In genomic region chr17:33981192-33981909, GRCm38 (mm10) we compare ENCODE assay signal across 8 mouse cellular contexts. TPM values are rescaled to one million over a fixed set of nuclear protein-coding genes. Genes with fewer than 3 reads are reported as not detected.
DNase-seq lines count a peak whose midpoint lies in the region; ATAC-seq and TF ChIP-seq lines count a peak whose summit lies in the region.
"Not testable (repeated sequence)": the region's sequence is repeated elsewhere in the genome, so short reads cannot be mapped to it uniquely, and the experiment has no call there.

No protein-coding gene starts in this region.

- not testable (repeated sequence) for H3K9me3 ChIP-seq in forebrain, embryonic 13.5 days (replicated peaks); heart, embryonic 16.5 days (replicated peaks; ENCODE audit: control insufficient read depth, low read length)

- not testable (repeated sequence) for H3K79me2 ChIP-seq in liver, adult 2 months (ENCODE audit: control insufficient read depth, insufficient read depth, low read length)

- H3K4me2 ChIP-seq in forebrain, embryonic 13.5 days, result peak overlapping the region; percentile 65
- H3K4me2 ChIP-seq in heart, embryonic 16.5 days (ENCODE audit: low read depth, low read length), result peak overlapping the region; percentile 75

- under 1% methylated on average over 27 of the region's 27 CpGs for WGBS in forebrain, embryonic 13.5 days
- WGBS in heart, embryonic 16.5 days, result under 1% methylated on average over 27 of the region's 27 CpGs
- under 1% methylated on average over 27 of the region's 27 CpGs for WGBS in liver, adult 2 months

- peak; percentile 96 for ATAC-seq in forebrain, embryonic 13.5 days
- ATAC-seq in heart, embryonic 16.5 days (replicated peaks; ENCODE audit: extremely low read depth, insufficient read depth, low FRiP score), result peak; percentile 94
- peak; percentile 68 for ATAC-seq in monocyte, adult 5-6 weeks (replicated peaks; ENCODE audit: insufficient number of reproducible peaks, low FRiP score, low TSS enrichment, poor library complexity, severe bottlenecking)

- peak overlapping the region; percentile 94 for H3K27ac ChIP-seq in forebrain, embryonic 13.5 days
- peak overlapping the region; percentile 86 for H3K27ac ChIP-seq in heart, embryonic 16.5 days (ENCODE audit: low read length)
- peak overlapping the region; percentile 69 for H3K27ac ChIP-seq in liver, adult 2 months (replicated peaks; ENCODE audit: insufficient read depth, low read depth, low read length)

- DNase-seq in CD4-positive, CD25-positive, alpha-beta regulatory T cell, adult 2 months (ENCODE audit: low read depth, low spot score), result peak; percentile 98
- DNase-seq in cerebellum, adult 11 months, result peak; percentile 87
- DNase-seq in kidney, postnatal 14 days, result peak; percentile 93
- peak; percentile 92 for DNase-seq in liver, adult 2 months (ENCODE audit: extremely low read depth, low read depth, low spot score)
- DNase-seq in spleen, postnatal 4 days (ENCODE audit: low spot score in 2 of 2), result peak; percentile 82 to 87

- H3K27me3 ChIP-seq in forebrain, embryonic 13.5 days, result peaks cover 45% of the 10 kb centered on the region
- H3K27me3 ChIP-seq in heart, embryonic 16.5 days (ENCODE audit: control insufficient read depth, insufficient read depth, low read length), result peaks cover 33% of the 10 kb centered on the region
- not testable (repeated sequence) for H3K27me3 ChIP-seq in liver, adult 2 months (ENCODE audit: control insufficient read depth, insufficient read depth, low read length)

- peaks cover 24% of the 10 kb centered on the region for H3K4me1 ChIP-seq in forebrain, embryonic 13.5 days
- peaks cover 16% of the 10 kb centered on the region for H3K4me1 ChIP-seq in heart, embryonic 16.5 days (ENCODE audit: control insufficient read depth, insufficient read depth, low read length)
- H3K4me1 ChIP-seq in liver, adult 2 months (ENCODE audit: control insufficient read depth, insufficient read depth, low read length), result peaks cover 17% of the 10 kb centered on the region

- 0 out of 2 replicates have a peak, but pooled peaks have one; percentile 14 for TF ChIP-seq POLR2A in liver, adult 2 months (IDR thresholded peaks at IDR 0.05; ENCODE audit: extremely low read depth, insufficient read depth, low read length)

- H3K4me3 ChIP-seq in forebrain, embryonic 13.5 days, result peak overlapping the region; percentile 55
- peak overlapping the region; percentile 62 for H3K4me3 ChIP-seq in heart, embryonic 16.5 days (ENCODE audit: low read length)
- peak overlapping the region; percentile 52 for H3K4me3 ChIP-seq in liver, adult 2 months (ENCODE audit: insufficient read depth, low read depth, low read length)

- H3K36me3 ChIP-seq in forebrain, embryonic 13.5 days (ENCODE audit: poor library complexity, severe bottlenecking); heart, embryonic 16.5 days (ENCODE audit: control insufficient read depth, insufficient read depth); liver, adult 2 months (ENCODE audit: control insufficient read depth, insufficient read depth, low read length): not testable (repeated sequence)

- TF ChIP-seq CTCF in liver, adult 2 months (IDR thresholded peaks at IDR 0.05; ENCODE audit: low read depth, low read length), result peak; percentile 51

- peak overlapping the region; percentile 75 for H3K9ac ChIP-seq in forebrain, embryonic 13.5 days
- peak overlapping the region; percentile 72 for H3K9ac ChIP-seq in heart, embryonic 16.5 days (ENCODE audit: low read length)
- H3K9ac ChIP-seq in liver, adult 2 months (ENCODE audit: low read depth, low read length), result peak overlapping the region; percentile 31

RNA-seq across cellular contexts. Expression of gene H2-K1, which starts 18.8 kb away (rescaled TPM):
- polyA plus RNA-seq in forebrain, embryonic 13.5 days (2015; fragmentation: Nextera tagmentation; extraction: Ambion mirVana), result 12.9 and 24.0 TPM in 2 replicates
- 66.0 and 100 TPM in 2 replicates for polyA plus RNA-seq in heart, embryonic 16.5 days (2015; fragmentation: Nextera tagmentation; extraction: Ambion mirVana)
- total RNA-seq in liver, adult 2 months (2014; rRNA removed), result 2,105 and 2,348 TPM in 2 replicates
- polyA plus RNA-seq in liver, adult 2 months (2012; rRNA removed), result 4,310 and 5,575 TPM in 2 replicates
- 3,712 to 3,894 TPM (median 3,837 TPM) in 3 replicates for total RNA-seq in monocyte, adult 5-6 weeks (2017)

RNA-seq across cellular contexts. Expression of gene Rps18, which starts 25.6 kb away (rescaled TPM):
- polyA plus RNA-seq in forebrain, embryonic 13.5 days (2015; fragmentation: Nextera tagmentation; extraction: Ambion mirVana), result 1,165 and 1,184 TPM in 2 replicates
- polyA plus RNA-seq in heart, embryonic 16.5 days (2015; fragmentation: Nextera tagmentation; extraction: Ambion mirVana), result 873 and 901 TPM in 2 replicates
- total RNA-seq in liver, adult 2 months (2014; rRNA removed), result 1,559 and 1,933 TPM in 2 replicates
- 224 and 252 TPM in 2 replicates for polyA plus RNA-seq in liver, adult 2 months (2012; rRNA removed)
- total RNA-seq in monocyte, adult 5-6 weeks (2017), result 765 to 894 TPM (median 817 TPM) in 3 replicates

RNA-seq across cellular contexts. Expression of gene Vps52, which starts 25.7 kb away (rescaled TPM):
- 58.6 and 61.4 TPM in 2 replicates for polyA plus RNA-seq in forebrain, embryonic 13.5 days (2015; fragmentation: Nextera tagmentation; extraction: Ambion mirVana)
- 39.7 and 42.5 TPM in 2 replicates for polyA plus RNA-seq in heart, embryonic 16.5 days (2015; fragmentation: Nextera tagmentation; extraction: Ambion mirVana)
- total RNA-seq in liver, adult 2 months (2014; rRNA removed), result 10.5 and 10.9 TPM in 2 replicates
- polyA plus RNA-seq in liver, adult 2 months (2012; rRNA removed), result 31.1 and 40.6 TPM in 2 replicates
- total RNA-seq in monocyte, adult 5-6 weeks (2017), result 16.8 to 32.7 TPM (median 25.1 TPM) in 3 replicates

RNA-seq across cellular contexts. Expression of gene B3galt4, which starts 30.1 kb away (rescaled TPM):
- 7.3 and 9.4 TPM in 2 replicates for polyA plus RNA-seq in forebrain, embryonic 13.5 days (2015; fragmentation: Nextera tagmentation; extraction: Ambion mirVana)
- polyA plus RNA-seq in heart, embryonic 16.5 days (2015; fragmentation: Nextera tagmentation; extraction: Ambion mirVana), result 5.7 and 5.8 TPM in 2 replicates
- total RNA-seq in liver, adult 2 months (2014; rRNA removed), result 0.54 and 0.55 TPM in 2 replicates
- polyA plus RNA-seq in liver, adult 2 months (2012; rRNA removed), result 0.68 and 0.97 TPM in 2 replicates
- total RNA-seq in monocyte, adult 5-6 weeks (2017), result 2.6 to 4.6 TPM (median 3.5 TPM) in 3 replicates

RNA-seq across cellular contexts. Expression of gene Wdr46, which starts 40.9 kb away (rescaled TPM):
- 28.4 and 29.4 TPM in 2 replicates for polyA plus RNA-seq in forebrain, embryonic 13.5 days (2015; fragmentation: Nextera tagmentation; extraction: Ambion mirVana)
- 19.3 and 20.5 TPM in 2 replicates for polyA plus RNA-seq in heart, embryonic 16.5 days (2015; fragmentation: Nextera tagmentation; extraction: Ambion mirVana)
- total RNA-seq in liver, adult 2 months (2014; rRNA removed), result 9.3 and 11.3 TPM in 2 replicates
- 13.2 and 16.4 TPM in 2 replicates for polyA plus RNA-seq in liver, adult 2 months (2012; rRNA removed)
- 11.1 to 17.8 TPM (median 16.3 TPM) in 3 replicates for total RNA-seq in monocyte, adult 5-6 weeks (2017)

Comparison
In these comparisons a context has a peak if more than half of its experiments do, and no peak if none do; other contexts are left out.
1. Peak in every context shown above with its lines: DNase-seq, ATAC-seq, H3K4me3 ChIP-seq and H3K27ac ChIP-seq.
2. RNA of gene H2-K1, which starts 18.8 kb away (polyA plus RNA-seq): 4,310 to 5,575 TPM in liver, adult 2 months; 66.0 to 100 TPM in heart, embryonic 16.5 days and 12.9 to 24.0 TPM in forebrain, embryonic 13.5 days; every median in the first group is over 10 times any median in the second.